Mouse (Mus musculus): ENCODE data around the gene Tcl1.
"Not testable (repeated sequence)": the region's sequence is repeated elsewhere in the genome, so short reads cannot be mapped to it uniquely, and the experiment has no call there.

Tcl1 gene

DNA sequence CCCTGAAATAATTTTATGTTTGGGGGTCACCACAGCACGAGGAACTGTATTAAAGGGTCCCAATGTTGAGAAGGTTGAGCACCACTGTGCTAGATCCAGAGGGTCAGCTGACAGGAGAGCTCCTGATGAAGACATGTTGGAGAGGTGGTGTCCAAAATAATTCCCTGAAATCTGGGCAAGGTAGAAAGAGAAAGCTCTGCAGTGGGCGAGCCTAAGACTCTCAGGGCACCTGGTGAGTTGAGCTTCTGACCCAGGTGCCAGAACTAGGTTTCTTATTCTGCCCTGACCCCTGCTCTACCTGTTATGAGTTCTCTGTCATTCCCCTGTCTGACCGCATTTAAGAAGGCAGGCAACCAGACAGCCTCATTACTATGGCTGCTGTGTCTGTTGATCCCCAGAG lies 46.5 kb downstream of the Tcl1 start, which contains the start of gene Tcl1b5:
TSS of gene Tcl1b5 (plus strand) at position 301 of the 400 bp plus-strand sequence.
- CTCF ChIA-PET: not testable (repeated sequence)

DNA sequence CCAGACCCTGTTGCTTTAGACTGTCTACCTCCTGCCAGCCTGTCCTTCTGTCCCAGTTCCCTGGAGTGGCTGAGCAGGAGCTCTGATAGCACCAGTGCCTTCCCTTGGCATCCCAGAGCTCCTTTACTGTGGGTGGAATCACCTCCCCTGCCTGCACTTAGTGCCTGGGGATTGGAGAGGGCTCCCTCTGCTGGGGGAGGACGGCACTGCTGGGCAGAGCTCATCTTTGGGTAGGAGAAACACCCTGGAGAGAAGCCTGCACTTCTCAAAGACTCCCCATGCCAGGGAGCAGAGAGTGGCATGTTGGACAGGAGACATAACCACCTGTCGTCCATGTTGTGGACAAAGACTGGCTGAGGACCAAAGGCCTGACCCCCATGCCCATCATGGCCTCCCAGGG lies 48.3 kb downstream of the Tcl1 start:
- CTCF ChIA-PET: not testable (repeated sequence)

DNA sequence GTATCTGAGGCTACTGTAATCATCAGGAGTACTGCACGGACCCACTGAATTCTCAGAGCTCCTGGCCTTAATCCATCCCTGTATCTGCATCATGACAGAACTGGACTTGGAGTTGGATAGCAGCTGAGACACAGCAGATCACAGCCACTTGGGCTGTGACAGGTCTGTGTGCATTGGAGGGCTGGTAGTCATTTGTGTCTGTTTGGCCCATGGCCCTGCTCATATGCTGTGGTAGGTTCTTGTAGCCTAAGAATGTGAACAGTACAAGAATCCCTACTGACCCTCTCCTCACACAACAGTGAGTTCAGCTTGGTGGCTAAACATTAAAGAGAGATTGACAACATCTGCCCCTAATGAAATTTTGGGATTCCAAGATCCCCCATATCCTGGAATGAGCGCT lies 49.2 kb downstream of the Tcl1 start:
- CTCF ChIA-PET: no interaction called here
